Mouse (Mus musculus): ENCODE data around the gene 4921539E11Rik.

The 4921539E11Rik gene

GRCm38 (mm10) chr4:103290763-103291162, at the start of gene 4921539E11Rik:
Gene 4921539E11Rik, minus strand, starts transcription at chr4:103290863.
- DNase-seq (ENCODE audit: low spot score in 2 of 2), result no peak

- no peak for DNase-seq (ENCODE audit: low spot score in 2 of 2)
Measured at GRCm38 (mm10) chr4:103335134-103335533, 44.5 kb upstream of the 4921539E11Rik start.

DNA sequence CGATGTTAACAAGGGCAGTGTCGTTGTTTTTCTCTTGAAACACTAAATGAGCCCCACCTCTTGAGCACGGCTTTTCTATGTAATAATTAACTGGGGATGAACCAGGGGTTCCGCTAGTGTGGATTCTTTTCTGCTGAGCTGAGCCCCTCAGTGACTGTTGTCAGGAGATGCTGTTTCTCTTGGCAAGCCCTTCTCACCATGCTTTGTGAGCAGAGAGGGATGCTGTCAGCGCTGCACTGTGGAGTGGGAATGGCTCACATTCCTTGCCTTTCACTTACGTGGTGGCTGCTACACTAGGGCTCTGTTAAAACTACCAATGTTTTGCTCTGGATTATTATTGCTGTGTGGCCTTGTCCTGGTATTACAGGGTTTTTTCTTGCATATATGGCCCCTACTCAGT, 38.7 kb upstream of the 4921539E11Rik start:
- no peak for DNase-seq (ENCODE audit: low spot score in 2 of 2)

DNA sequence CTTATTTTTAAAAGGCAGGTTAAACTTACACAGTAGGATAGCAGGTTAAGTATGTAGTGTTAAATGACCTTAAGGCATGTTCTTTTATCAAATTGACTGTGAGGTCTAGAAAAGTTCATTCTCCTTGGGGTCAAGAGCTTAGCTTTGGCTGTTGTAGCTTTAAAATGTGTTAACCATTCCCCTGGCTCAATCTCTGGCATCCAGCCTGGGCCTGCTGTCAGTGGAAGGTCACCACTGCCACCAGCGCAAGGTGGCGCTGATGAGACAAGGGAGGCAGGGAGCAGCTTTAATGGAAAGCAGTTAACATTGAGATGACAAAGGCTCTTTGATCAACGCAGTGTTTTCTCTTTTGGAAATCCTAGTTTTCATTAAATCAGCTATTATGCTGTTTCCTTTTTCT, 36.3 kb upstream of the 4921539E11Rik start:
- peak in 1 of 2 experiments; percentile 64 for DNase-seq (ENCODE audit: low spot score in 2 of 2)

DNA sequence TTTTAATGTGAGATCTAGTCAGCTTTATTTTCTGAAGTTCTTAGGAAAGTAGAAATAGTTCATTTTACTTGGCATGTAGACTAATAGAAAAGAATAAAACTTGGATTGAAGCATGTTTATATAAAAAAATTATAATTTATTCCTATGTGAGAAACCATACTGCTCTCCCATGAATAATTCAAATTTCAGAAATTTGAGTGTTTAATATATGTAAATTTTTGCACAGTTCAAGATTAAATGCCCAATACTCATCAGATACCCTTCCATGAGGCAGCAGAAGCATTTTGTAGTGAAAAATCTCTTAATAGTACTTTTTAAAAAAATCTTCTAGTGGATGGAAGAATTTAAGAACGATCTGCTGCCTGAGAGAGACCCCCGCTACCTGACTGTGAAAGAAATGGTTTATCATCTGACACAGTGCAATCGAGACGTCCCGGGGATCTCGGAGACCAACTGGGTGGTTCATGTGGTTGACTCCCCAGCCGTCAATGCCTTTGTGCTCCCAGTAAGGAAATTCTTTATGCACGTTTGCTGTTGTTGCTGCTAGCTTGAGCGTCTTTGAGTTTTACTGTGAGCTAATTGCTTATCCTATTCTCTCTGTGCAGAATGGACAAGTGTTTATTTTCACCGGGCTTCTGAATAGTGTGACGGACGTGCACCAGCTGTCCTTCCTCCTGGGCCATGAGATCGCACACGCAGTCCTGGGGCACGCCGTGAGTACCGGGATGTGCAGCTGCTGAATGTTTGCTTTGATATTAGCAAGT, 34.2 kb upstream of the 4921539E11Rik start:
- DNase-seq (ENCODE audit: low spot score in 2 of 2), result no peak

DNA sequence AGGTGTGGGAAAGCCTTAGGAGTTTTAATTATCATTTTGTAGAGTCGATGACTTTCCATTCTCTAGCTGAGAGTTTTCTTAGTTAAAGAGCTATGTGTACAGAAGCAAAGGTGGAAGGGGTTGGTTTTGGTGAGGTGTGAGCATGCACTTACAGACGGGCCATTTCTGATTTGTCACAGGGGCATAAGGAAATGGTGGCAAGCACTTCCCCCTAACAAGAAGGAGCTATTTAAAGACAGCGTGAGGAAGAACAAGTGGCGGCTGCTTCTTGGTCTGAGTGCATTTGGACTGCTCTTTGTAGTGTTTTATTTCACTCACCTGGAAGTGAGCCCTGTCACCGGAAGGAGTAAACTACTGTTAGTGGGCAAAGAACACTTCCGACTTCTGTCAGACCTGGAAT, 30.8 kb upstream of the 4921539E11Rik start:
- no peak for DNase-seq (ENCODE audit: low spot score in 2 of 2)

DNA sequence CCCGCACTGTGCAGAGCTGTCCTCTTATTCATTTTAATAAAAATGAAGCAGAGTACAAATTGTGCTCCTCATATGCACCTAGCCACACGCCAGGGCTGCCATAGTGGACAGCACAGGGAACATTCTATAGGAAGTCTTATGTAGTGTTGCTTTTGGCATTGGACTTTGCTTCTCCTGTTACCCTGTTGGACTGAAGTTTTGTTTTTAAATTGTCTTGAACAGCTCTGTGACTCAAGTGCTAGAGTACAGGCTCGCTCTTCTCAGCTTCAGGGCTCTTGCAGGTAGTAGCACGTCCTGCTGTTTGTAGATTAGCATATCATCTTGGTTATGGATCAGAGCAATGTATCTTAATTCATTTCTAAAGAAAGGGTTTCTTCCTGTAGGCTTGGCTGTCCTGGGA, 25.2 kb upstream of the 4921539E11Rik start:
- DNase-seq (ENCODE audit: low spot score in 2 of 2), result no peak

DNA sequence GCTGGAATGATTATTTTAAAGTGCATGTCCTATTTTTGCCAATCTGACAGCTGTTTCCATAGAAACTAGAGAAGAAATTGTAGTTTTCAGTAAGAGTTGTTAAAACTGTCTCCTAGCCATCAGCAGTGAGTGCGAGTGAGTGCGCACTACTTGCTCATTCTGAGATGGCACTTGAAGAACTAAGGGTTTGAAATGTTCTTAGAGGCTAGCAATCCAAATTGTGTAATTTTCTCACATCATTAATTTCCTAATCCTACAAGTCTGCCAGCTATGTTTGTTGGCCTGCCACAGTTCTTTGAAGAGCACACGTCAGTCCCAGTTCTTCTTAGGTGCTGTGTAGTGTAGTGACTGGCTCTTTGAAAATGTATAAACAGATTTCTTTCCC, 23.9 kb upstream of the 4921539E11Rik start:
- DNase-seq (ENCODE audit: low spot score in 2 of 2), result peak in 1 of 2 experiments; percentile 7

DNA sequence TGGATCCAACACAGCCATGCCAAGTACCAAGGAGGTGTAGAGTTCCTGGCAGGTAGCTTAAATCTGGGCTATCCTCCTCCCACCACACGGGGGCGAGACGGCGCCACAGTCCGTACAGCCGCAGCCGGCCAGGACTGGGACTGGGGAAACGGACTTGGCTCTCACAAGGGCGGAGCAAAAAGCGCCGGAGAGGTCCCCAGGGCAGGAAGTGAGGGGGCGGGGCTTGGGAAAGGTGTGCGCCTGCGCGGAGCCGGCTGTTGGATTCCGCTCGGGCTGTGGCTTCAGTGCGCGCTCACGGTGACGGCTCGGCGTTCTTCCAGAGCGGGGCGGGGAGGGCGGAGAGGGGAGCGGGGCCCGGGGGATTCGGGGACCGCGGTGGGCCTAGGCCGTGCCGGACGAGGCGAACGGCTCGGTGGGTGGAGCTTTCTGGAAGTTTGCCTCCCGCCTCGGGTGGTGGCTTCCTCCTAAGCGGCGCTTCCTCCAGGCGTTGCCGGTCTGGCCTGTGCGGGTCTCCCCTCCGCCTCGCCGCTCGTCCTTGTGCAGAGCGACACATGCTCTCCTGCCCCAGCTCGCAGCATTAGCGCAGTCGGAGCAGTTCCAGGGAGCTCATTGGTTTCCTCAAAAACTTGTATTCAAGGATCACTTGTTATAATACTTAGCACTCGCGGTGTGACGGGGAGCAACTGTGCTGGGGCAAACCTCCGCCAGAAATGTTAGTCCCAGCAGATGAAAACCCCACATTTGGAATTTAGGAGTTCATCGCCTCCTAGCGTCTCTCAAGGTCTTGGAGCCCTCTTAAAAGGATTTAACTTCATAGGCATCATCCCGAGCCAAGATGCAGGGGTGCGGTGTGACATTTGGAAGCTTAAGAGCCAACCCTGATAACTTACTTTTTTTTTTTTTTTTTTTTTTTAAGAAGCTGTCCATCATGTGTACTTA, 23.2 kb upstream of the 4921539E11Rik start, which contains the start of gene Oma1:
Gene Oma1 (plus strand): TSS at position 226 of the 939 bp plus-strand sequence.
- DNase-seq (ENCODE audit: low spot score in 2 of 2), result peak; percentile 99

GRCm38 (mm10) chr4:103303851-103304250, 13.2 kb upstream of the 4921539E11Rik start:
- DNase-seq (ENCODE audit: low spot score in 2 of 2), result no peak

GRCm38 (mm10) chr4:103299342-103299741, 8.7 kb upstream of the 4921539E11Rik start:
- DNase-seq (ENCODE audit: low spot score in 2 of 2), result no peak

- DNase-seq (ENCODE audit: low spot score in 2 of 2), result no peak
Measured at GRCm38 (mm10) chr4:103288342-103288741, 2.3 kb downstream of the 4921539E11Rik start.

DNA sequence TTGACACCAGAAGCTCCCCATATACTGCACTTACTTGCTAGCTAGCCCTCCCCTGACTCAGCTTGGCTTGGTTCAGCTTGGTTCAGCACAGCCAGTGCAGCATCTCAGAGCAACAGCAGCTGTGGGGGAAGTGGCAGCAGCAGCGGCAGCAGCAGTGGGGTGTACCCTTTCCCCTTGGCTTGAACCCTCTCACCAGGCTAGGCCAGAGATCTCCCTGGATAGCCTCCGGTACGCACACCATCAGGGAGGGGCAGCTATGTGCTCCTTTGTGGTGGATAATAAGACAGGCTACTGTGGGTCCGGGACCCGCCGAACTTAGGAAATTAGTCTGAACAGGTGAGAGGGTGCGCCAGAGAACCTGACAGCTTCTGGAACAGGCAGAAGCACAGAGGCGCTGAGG, 17.6 kb downstream of the 4921539E11Rik start:
- no peak for DNase-seq (ENCODE audit: low spot score in 2 of 2)

DNA sequence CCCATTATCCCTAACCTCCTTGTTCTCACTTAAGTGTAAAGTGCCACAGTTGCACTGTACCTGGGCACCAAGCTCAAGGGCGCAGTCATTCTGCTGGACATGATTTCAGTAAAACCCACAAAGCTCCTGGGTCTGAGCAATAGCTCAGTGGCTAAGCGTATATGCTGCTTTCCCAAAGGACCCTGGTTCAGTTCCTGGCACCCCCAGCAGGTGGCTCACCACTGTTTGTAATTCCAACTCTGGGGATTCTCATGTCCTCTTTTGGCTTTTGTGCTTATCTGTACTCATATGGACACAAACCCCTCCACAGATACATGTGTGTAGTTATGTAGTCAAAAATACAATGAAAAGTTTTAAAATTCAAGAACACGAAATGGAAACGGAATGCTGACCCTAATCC, 21.3 kb downstream of the 4921539E11Rik start:
- no peak for DNase-seq (ENCODE audit: low spot score in 2 of 2)

DNA sequence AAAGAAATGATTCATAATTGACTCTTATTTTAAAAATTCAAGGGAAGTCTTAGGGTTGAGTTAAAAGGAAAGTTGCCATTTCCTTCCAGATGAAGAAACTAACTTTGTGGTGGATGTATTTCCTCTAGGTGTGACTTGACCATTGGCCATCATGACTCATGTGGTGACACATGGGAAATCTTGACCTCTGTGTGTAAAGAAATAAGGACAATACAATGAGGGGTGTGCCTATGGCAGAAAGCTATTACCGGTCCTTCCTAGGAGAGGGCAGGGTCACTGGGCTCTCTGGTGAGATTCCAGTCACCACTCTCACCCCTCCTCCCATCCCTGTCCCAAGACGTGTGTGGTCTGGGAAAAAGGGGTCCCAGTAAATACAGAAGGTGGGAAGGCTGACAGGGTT, 25.5 kb downstream of the 4921539E11Rik start:
- no peak for DNase-seq (ENCODE audit: low spot score in 2 of 2)

DNA sequence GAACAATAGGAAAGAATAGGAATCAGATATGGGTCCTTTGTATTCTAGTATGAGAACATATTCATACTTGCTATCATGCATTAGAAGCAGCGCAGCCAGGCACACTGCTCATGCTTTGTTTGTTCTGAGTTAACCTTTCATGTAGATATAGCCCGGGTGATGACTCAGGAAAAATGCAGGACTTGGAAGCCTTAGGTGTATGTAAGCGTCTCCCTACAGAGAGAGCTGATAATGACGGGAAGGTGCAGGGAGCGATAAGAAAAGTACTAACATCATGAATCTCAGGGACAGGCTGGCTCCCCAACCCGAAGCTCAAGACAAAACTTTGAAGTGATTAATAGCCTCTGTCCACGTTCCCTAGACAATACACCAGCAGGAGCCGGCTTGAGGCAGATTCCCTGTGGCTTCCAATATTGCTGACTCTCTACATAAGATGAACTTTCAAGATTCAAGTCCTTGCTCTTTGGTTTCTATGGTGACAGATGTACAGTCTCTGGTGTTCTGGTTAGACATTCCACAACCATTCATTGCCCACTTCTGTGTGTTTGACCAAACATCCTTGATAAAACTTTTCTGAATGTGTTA, 26.8 kb downstream of the 4921539E11Rik start:
- no peak for DNase-seq (ENCODE audit: low spot score in 2 of 2)

DNA sequence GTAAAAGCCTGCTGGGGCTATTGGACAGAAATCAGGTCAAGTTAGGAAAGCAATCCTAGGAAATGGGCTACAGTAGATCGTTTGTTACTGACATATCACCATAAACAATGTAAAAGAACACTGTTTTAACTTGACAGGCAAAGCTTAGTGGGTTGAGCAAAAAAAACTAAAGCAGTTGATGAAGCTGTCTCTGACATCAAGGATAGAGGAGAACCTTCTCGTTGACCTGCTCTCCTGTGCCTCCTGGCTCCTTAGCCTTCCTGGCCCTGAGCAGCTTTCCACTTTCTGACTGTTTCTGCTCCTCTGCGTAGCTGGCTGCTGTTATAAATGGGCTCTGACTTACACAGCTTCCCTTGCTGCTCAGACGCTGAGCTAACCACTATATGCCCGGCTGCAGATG, 27.3 kb downstream of the 4921539E11Rik start:
- no peak for DNase-seq (ENCODE audit: low spot score in 2 of 2)

- DNase-seq (ENCODE audit: low spot score in 2 of 2), result no peak
Measured at GRCm38 (mm10) chr4:103258817-103259216, 31.8 kb downstream of the 4921539E11Rik start.

DNA sequence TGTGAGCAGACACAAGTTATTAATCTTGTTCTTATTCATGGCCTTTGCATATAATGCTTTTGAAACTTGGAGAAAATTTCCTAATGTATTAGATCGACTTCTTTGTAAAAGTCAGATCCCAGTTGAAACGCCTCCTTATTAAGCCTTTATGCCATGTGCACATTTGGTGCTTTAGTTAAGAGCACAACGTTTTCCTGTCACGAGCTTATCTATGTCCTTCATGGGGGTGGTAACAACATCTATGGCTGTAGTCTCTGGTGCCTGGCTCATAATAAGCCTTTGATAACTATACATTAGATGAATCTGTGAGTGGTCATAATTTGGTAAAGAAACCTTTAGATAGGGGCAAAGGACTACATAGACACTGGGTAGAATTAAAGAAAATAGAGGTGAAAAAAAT, 36.8 kb downstream of the 4921539E11Rik start:
- no peak for DNase-seq (ENCODE audit: low spot score in 2 of 2)

GRCm38 (mm10) chr4:103249436-103250085, 41.1 kb downstream of the 4921539E11Rik start:
- peak; percentile 10 to 28 for DNase-seq (ENCODE audit: low spot score in 2 of 2)

- no peak for DNase-seq (ENCODE audit: low spot score in 2 of 2)
Measured at GRCm38 (mm10) chr4:103247813-103248212, 42.9 kb downstream of the 4921539E11Rik start.

- DNase-seq (ENCODE audit: low spot score in 2 of 2), result no peak
Measured at GRCm38 (mm10) chr4:103247249-103247648, 43.4 kb downstream of the 4921539E11Rik start.
